Mouse (Mus musculus) MEL (cell line): ENCODE results near the gene Olfr168. TPM values are rescaled to one million over a fixed set of nuclear protein-coding genes. Genes with fewer than 3 reads are reported as not detected.

Source experiments
- DNase-seq: peaks from one replicate; pipeline ENCODE4 v3.0.0; 2011; ENCODE audit warnings: low read depth, low spot score
- H3K27ac ChIP-seq: 2 replicates; pipeline ENCODE4 v1.5.1; 2012; ENCODE audit warnings: low read depth, mild to moderate bottlenecking, control low read depth, low read length, moderate library complexity; ENCODE audit not compliant: control insufficient read depth
- H3K27me3 ChIP-seq, 2 experiments: fragments of 150-350 bp in 1 of 2; sonication (generic) in 1 of 2; 2 replicates each; pipeline ENCODE4 v1.6.1; 2012; ENCODE audit warnings: low read length in 2 of 2, mild to moderate bottlenecking in 2 of 2, improper control_type of control experiment in 1 of 2, moderate library complexity in 1 of 2; ENCODE audit not compliant: insufficient read depth in 2 of 2, control insufficient read depth in 1 of 2
- H3K36me3 ChIP-seq, 2 experiments: 2 replicates each; pipeline ENCODE4 v1.6.1; 2012 to 2014; ENCODE audit warnings: low read length in 2 of 2, improper control_type of control experiment in 1 of 2, inconsistent platforms in 1 of 2, mild to moderate bottlenecking in 1 of 2; ENCODE audit not compliant: insufficient read depth in 2 of 2, control insufficient read depth in 1 of 2
- H3K4me1 ChIP-seq, 2 experiments: fragments of 150-350 bp in 1 of 2; sonication (generic) in 1 of 2; 2 replicates each; pipeline ENCODE4 v1.6.1; 2012; ENCODE audit warnings: low read length in 2 of 2, improper control_type of control experiment in 1 of 2, mild to moderate bottlenecking in 1 of 2; ENCODE audit not compliant: insufficient read depth in 2 of 2, control insufficient read depth in 1 of 2
- H3K4me3 ChIP-seq, 2 experiments: fragments of 150-350 bp in 1 of 2; sonication (generic) in 1 of 2; 2 replicates each; pipeline ENCODE4 v1.5.1; 2012; ENCODE audit warnings: low read depth in 2 of 2, low read length in 2 of 2, mild to moderate bottlenecking in 2 of 2, moderate library complexity in 2 of 2, control low read depth in 1 of 2, improper control_type of control experiment in 1 of 2; ENCODE audit not compliant: control insufficient read depth in 1 of 2, insufficient read depth in 1 of 2
- H3K79me2 ChIP-seq: 2 replicates; pipeline ENCODE4 v1.6.1; 2012; ENCODE audit warnings: mild to moderate bottlenecking, low read length, moderate library complexity; ENCODE audit not compliant: control insufficient read depth, poor library complexity, insufficient read depth
- H3K9ac ChIP-seq: 2 replicates; pipeline ENCODE4 v1.6.1; 2012; ENCODE audit warnings: low read depth, mild to moderate bottlenecking, control low read depth, low read length, moderate library complexity; ENCODE audit not compliant: control insufficient read depth, poor library complexity, severe bottlenecking
- H3K9me3 ChIP-seq: fragments of 150-350 bp; sonication (generic); replicated peaks from 2 replicates; pipeline ENCODE4 v1.6.1; 2012; ENCODE audit warnings: mild to moderate bottlenecking, low read length, improper control_type of control experiment, moderate library complexity; ENCODE audit not compliant: insufficient read depth
- BHLHE40 ChIP-seq: IDR thresholded peaks from 2 replicates; pipeline ENCODE4 v1.6.1; 2012; ENCODE audit warnings: low read depth, mild to moderate bottlenecking, inconsistent platforms, low read length, improper control_type of control experiment, borderline replicate concordance
- CTCF ChIP-seq, 3 experiments: IDR thresholded peaks in 2 of 3; conservative IDR thresholded peaks in 1 of 3; 2 replicates each; pipeline ENCODE4 v1.5.1; 2011 to 2012; ENCODE audit warnings: low read length in 3 of 3, low read depth in 2 of 3, mild to moderate bottlenecking in 2 of 3, improper control_type of control experiment in 1 of 3, inconsistent platforms in 1 of 3, mixed read lengths in 1 of 3, moderate library complexity in 1 of 3; ENCODE audit not compliant: control insufficient read depth in 1 of 3, insufficient read depth in 1 of 3, poor library complexity in 1 of 3, severe bottlenecking in 1 of 3
- E2F4 ChIP-seq: IDR thresholded peaks from 2 replicates; pipeline ENCODE4 v1.6.1; 2011; ENCODE audit warnings: low read depth, low read length, improper control_type of control experiment, borderline replicate concordance
- ELF1 ChIP-seq: IDR thresholded peaks from 2 replicates; pipeline ENCODE4 v1.6.1; 2014; ENCODE audit warnings: low read depth, mild to moderate bottlenecking, inconsistent platforms, low read length, improper control_type of control experiment, moderate library complexity
- ETS1 ChIP-seq: IDR thresholded peaks from 2 replicates; pipeline ENCODE4 v1.6.1; 2012; ENCODE audit warnings: low read depth, mild to moderate bottlenecking, inconsistent platforms, low read length, improper control_type of control experiment, moderate library complexity
- GABPA ChIP-seq: IDR thresholded peaks from 2 replicates; pipeline ENCODE4 v1.6.1; 2012; ENCODE audit warnings: low read depth, mild to moderate bottlenecking, inconsistent platforms, low read length, improper control_type of control experiment, moderate library complexity
- GATA1 ChIP-seq: IDR thresholded peaks from 2 replicates; pipeline ENCODE4 v1.6.1; 2011; ENCODE audit warnings: low read depth, low read length, improper control_type of control experiment
- JUND ChIP-seq: IDR thresholded peaks from 2 replicates; pipeline ENCODE4 v1.6.1; 2011; ENCODE audit warnings: low read depth, mild to moderate bottlenecking, improper control_type of control experiment, low read length
- KAT2A ChIP-seq: conservative IDR thresholded peaks from 2 replicates; pipeline ENCODE4 v1.6.1; 2012; ENCODE audit warnings: low read depth, low read length, improper control_type of control experiment, inconsistent platforms
- MAX ChIP-seq: IDR thresholded peaks from 2 replicates; pipeline ENCODE4 v1.6.1; 2011; ENCODE audit warnings: low read length, improper control_type of control experiment
- MAZ ChIP-seq: IDR thresholded peaks from 2 replicates; pipeline ENCODE4 v1.6.1; 2012; ENCODE audit warnings: low read depth, mild to moderate bottlenecking, inconsistent platforms, low read length, improper control_type of control experiment
- MEF2A ChIP-seq: IDR thresholded peaks from 2 replicates; pipeline ENCODE4 v1.6.1; 2014; ENCODE audit warnings: low read depth, mild to moderate bottlenecking, inconsistent platforms, low read length, improper control_type of control experiment; ENCODE audit not compliant: poor library complexity, insufficient replicate concordance, severe bottlenecking; ENCODE audit errors: extremely low read depth
- NELFE ChIP-seq: IDR thresholded peaks from 2 replicates; pipeline ENCODE4 v1.6.1; 2011; ENCODE audit warnings: low read depth, low read length, improper control_type of control experiment
- POLR2AphosphoS2 ChIP-seq: IDR thresholded peaks from 2 replicates; pipeline ENCODE4 v1.6.1; 2011; ENCODE audit warnings: low read length, improper control_type of control experiment
- RAD21 ChIP-seq: IDR thresholded peaks from 2 replicates; pipeline ENCODE4 v1.6.1; 2011; ENCODE audit warnings: mild to moderate bottlenecking, low read depth, low read length, improper control_type of control experiment
- RCOR1 ChIP-seq: IDR thresholded peaks from 2 replicates; pipeline ENCODE4 v1.6.1; 2012; ENCODE audit warnings: low read depth, mild to moderate bottlenecking, inconsistent platforms, low read length, improper control_type of control experiment
- SMC3 ChIP-seq: IDR thresholded peaks from 2 replicates; pipeline ENCODE4 v1.6.1; 2011; ENCODE audit warnings: low read depth, low read length, improper control_type of control experiment
- TBP ChIP-seq: IDR thresholded peaks from 2 replicates; pipeline ENCODE4 v1.8.0; 2011; ENCODE audit warnings: low read depth, low read length, improper control_type of control experiment
- TCF12 ChIP-seq: IDR thresholded peaks from 2 replicates; pipeline ENCODE4 v1.6.1; 2014; ENCODE audit warnings: low read depth, mild to moderate bottlenecking, inconsistent platforms, low read length, improper control_type of control experiment, moderate library complexity
- USF1 ChIP-seq: IDR thresholded peaks from 2 replicates; pipeline ENCODE4 v1.6.1; 2014; ENCODE audit warnings: low read depth, mild to moderate bottlenecking, inconsistent platforms, low read length, improper control_type of control experiment, moderate library complexity
- USF2 ChIP-seq, 2 experiments: IDR thresholded peaks; 2 replicates each; pipeline ENCODE4 v1.6.1; 2011 to 2012; ENCODE audit warnings: improper control_type of control experiment in 2 of 2, low read length in 2 of 2, borderline replicate concordance in 1 of 2, inconsistent platforms in 1 of 2, low read depth in 1 of 2, mild to moderate bottlenecking in 1 of 2; ENCODE audit not compliant: insufficient read depth in 1 of 2
- ZC3H11A ChIP-seq: IDR thresholded peaks from 2 replicates; pipeline ENCODE4 v1.6.1; 2012; ENCODE audit warnings: low read depth, mild to moderate bottlenecking, inconsistent platforms, low read length, improper control_type of control experiment
- ZKSCAN1 ChIP-seq: IDR thresholded peaks from 2 replicates; pipeline ENCODE4 v1.6.1; 2012; ENCODE audit warnings: low read depth, mild to moderate bottlenecking, inconsistent platforms, low read length, improper control_type of control experiment, moderate library complexity
- polyA plus RNA-seq, 2 experiments: library from polyadenylated mRNA; stranded (reverse) in 1 of 2; unstranded in 1 of 2; fragments of >175 nt in 1 of 2; fragments of >200 nt in 1 of 2; gene quantifications; 2 replicates each; pipeline versions ENCODE4 v1.2.1 to v1.2.4; 2012; ENCODE audit warnings: low replicate concordance in 2 of 2, low read depth in 1 of 2; ENCODE audit not compliant: insufficient read length in 2 of 2, insufficient read depth in 1 of 2, missing spikeins in 1 of 2
- total RNA-seq: library from RNA; depleted of rRNA; stranded (reverse); fragments of 300-350 nt; gene quantifications from 2 replicates; pipeline ENCODE4 v1.2.3, GENCODE M21; 2012

Olfr168 gene
- total and polyA plus RNA-seq, 3 experiments: not detected

- no peak for DNase-seq
- Histone ChIP-seq H3K4me3 (no peak within 1 kb of the TSS), H3K27ac (no peak within 1 kb of the TSS), H3K36me3 (no peaks in the 10 kb centered on the region), H3K9me3 (no peaks in the 10 kb centered on the region)
- TF ChIP-seq TBP: no peak
- no peak for TF ChIP-seq TCF12
- no peak for TF ChIP-seq MEF2A
- no peak for TF ChIP-seq BHLHE40
- no peak for TF ChIP-seq SMC3
- no peak for TF ChIP-seq GATA1
- TF ChIP-seq ETS1: no peak
- TF ChIP-seq USF2 (IDR thresholded peaks at IDR 0.05; ENCODE audit: borderline replicate concordance in 1 of 2, insufficient read depth in 1 of 2, low read depth in 1 of 2, low read length in 2 of 2): no peak
- TF ChIP-seq, all 39 proteins: peak for 0
- H3K4me1 ChIP-seq: no peaks in the 10 kb centered on the region
- H3K9ac ChIP-seq: no peak within 1 kb of the TSS
- no peaks in the 10 kb centered on the region for H3K27me3 ChIP-seq
- no peaks in the 10 kb centered on the region for H3K79me2 ChIP-seq
Observed at GRCm38 (mm10) chr16:19522166-19522565, 13.2 kb downstream of the Olfr168 start, which contains the start of gene Olfr167. Gene Olfr167, minus strand, starts transcription at chr16:19522266.

DNA sequence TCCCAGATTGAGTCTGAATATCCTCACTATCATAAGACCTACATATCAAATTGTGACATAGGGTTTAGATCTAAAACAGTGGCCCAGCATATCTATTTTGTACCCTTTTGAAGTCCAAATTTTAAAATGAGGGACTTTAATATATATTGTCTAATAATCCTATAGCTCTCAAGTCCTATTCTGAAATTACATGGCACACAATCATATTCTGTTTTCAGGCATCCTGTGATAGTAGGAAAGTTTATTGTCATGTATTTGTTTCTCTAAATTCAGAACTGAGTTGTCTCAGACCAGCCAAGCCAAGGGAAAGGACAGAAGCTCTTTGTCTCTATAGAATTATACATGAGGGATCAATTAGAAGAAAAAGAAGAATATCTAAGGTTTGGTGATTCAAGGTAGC is 52.0 kb downstream of the Olfr168 start, which contains the start of gene Olfr166:
Gene Olfr166 (plus strand): TSS at position 301 of the 400 bp plus-strand sequence.
- H3K36me3 ChIP-seq: no peaks in the 10 kb centered on the region
- DNase-seq: no peak
- H3K79me2 ChIP-seq: no peaks in the 10 kb centered on the region
- no peak within 1 kb of the TSS for H3K27ac ChIP-seq
- no peaks in the 10 kb centered on the region for H3K4me1 ChIP-seq
- TF ChIP-seq ELF1: no peak
- TF ChIP-seq USF2 (IDR thresholded peaks at IDR 0.05; ENCODE audit: borderline replicate concordance in 1 of 2, insufficient read depth in 1 of 2, low read depth in 1 of 2, low read length in 2 of 2): no peak
- TF ChIP-seq MAX: no peak
- no peak for TF ChIP-seq CTCF (IDR thresholded peaks at IDR 0.05 in 2 of 3, conservative IDR thresholded peaks at IDR 0.05 in 1 of 3; ENCODE audit: control insufficient read depth in 1 of 3, insufficient read depth in 1 of 3, low read depth in 2 of 3, low read length in 3 of 3, poor library complexity in 1 of 3, severe bottlenecking in 1 of 3)
- TF ChIP-seq NELFE: no peak
- no peak for TF ChIP-seq TBP
- TF ChIP-seq GABPA: no peak
- TF ChIP-seq E2F4: no peak
- TF ChIP-seq RCOR1: no peak
- TF ChIP-seq USF1: no peak
- no peak for TF ChIP-seq ZC3H11A
- no peak for TF ChIP-seq BHLHE40
- no peak for TF ChIP-seq JUND
- TF ChIP-seq ZKSCAN1: no peak
- no peak for TF ChIP-seq RAD21
- no peak for TF ChIP-seq TCF12
- no peak for TF ChIP-seq KAT2A
- TF ChIP-seq POLR2AphosphoS2: no peak
- no peak for TF ChIP-seq MAZ
- no peak within 1 kb of the TSS for H3K9ac ChIP-seq
- no peak within 1 kb of the TSS for H3K4me3 ChIP-seq
- H3K27me3 ChIP-seq: no peaks in the 10 kb centered on the region
- no peaks in the 10 kb centered on the region for H3K9me3 ChIP-seq
